Mouse (Mus musculus) embryonic facial prominence, embryonic 15.5 days (tissue): ENCODE measurements at regions not wholly inside any gene's neighbourhood (a gene's known extent, or its start where the extent isn't known, plus 50 kb on each side); places are given as distances from the start of the nearest gene placed in this dataset.

Source experiments
- ATAC-seq: fragments of 200-750 bp; cut with Nextera tagmentation; 2 replicates; pipeline ENCODE4 v1.8.0; 2017; ENCODE audit warnings: low read depth, moderate TSS enrichment; ENCODE audit not compliant: insufficient number of reproducible peaks, low FRiP score, low TSS enrichment
- H3K27ac ChIP-seq: fragments of 300-500 bp; sonication (generic); replicated peaks from 2 replicates; pipeline ENCODE4 v1.5.1; 2015; ENCODE audit warnings: mild to moderate bottlenecking, inconsistent platforms
- H3K27me3 ChIP-seq: fragments of 300-500 bp; sonication (generic); 2 replicates; pipeline ENCODE4 v1.6.1; 2015; ENCODE audit warnings: inconsistent platforms
- H3K36me3 ChIP-seq: fragments of 300-500 bp; sonication (generic); 2 replicates; pipeline ENCODE4 v1.6.1; 2015; ENCODE audit warnings: mild to moderate bottlenecking, inconsistent platforms
- H3K4me1 ChIP-seq: fragments of 300-500 bp; sonication (generic); 2 replicates; pipeline ENCODE4 v1.6.1; 2015; ENCODE audit warnings: inconsistent platforms
- H3K4me2 ChIP-seq: fragments of 300-500 bp; sonication (generic); replicated peaks from 2 replicates; pipeline ENCODE4 v1.6.1; 2015; ENCODE audit warnings: mild to moderate bottlenecking, inconsistent platforms
- H3K4me3 ChIP-seq: fragments of 300-500 bp; sonication (generic); replicated peaks from 2 replicates; pipeline ENCODE4 v1.5.1; 2015; ENCODE audit warnings: mild to moderate bottlenecking, inconsistent platforms
- H3K9ac ChIP-seq: fragments of 300-500 bp; sonication (generic); 2 replicates; pipeline ENCODE4 v1.6.1; 2015; ENCODE audit warnings: inconsistent platforms
- H3K9me3 ChIP-seq: fragments of 300-500 bp; sonication (generic); replicated peaks from 2 replicates; pipeline ENCODE4 v1.6.1; 2016; ENCODE audit warnings: inconsistent platforms

DNA sequence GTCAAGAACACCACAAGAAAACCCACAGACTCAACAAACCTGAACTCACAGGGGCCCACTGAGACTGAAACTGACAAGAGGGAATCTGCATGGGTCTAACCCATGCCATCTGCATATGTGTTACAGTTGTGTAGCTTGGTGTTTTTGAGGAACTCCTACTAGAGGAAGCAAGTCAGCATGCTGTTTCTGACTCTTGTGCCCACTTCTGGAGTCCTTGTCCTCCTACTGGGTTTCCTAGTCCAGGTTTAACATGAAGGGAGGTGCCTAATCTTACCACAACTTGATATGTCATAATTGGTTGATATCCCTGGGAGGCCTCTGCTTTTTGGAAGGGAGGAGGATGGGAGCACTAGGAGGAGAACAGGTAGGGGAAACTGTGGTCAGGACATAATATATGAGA is 50.2 kb upstream of the Sp4 start:
- no peak for ATAC-seq
- H3K36me3 ChIP-seq = no peaks in the 10 kb centered on the region
- H3K4me2 ChIP-seq = no peak overlapping the region
- H3K4me1 ChIP-seq = no peaks in the 10 kb centered on the region
- no peak overlapping the region for H3K9ac ChIP-seq
- no peaks in the 10 kb centered on the region for H3K9me3 ChIP-seq
- H3K27ac ChIP-seq = no peak overlapping the region
- H3K27me3 ChIP-seq = no peaks in the 10 kb centered on the region
- no peak overlapping the region for H3K4me3 ChIP-seq
